Mouse (Mus musculus): ENCODE data around the gene Dynlrb1.

GRCm38 (mm10) chr2:155278361-155278760, 42.0 kb downstream of the Dynlrb1 start:
- TF ChIP-seq CTCF (IDR thresholded peaks at IDR 0.05; ENCODE audit: control insufficient read depth, insufficient read depth, low read length) (no peak), POLR2A (IDR thresholded peaks at IDR 0.05; ENCODE audit: borderline replicate concordance, control insufficient read depth, low read depth, low read length) (no peak)

All from bone marrow, adult 2 months (tissue).